Mouse (Mus musculus) ES-Bruce4 (cell line): ENCODE data around the gene Agtpbp1.

Source experiments
- CTCF ChIP-seq: IDR thresholded peaks from one replicate; pipeline ENCODE4 v1.8.1; 2011; ENCODE audit warnings: low read depth, low read length
- EP300 ChIP-seq: IDR thresholded peaks from 2 replicates; pipeline ENCODE4 v1.6.1; 2011; ENCODE audit warnings: low read depth, low read length; ENCODE audit not compliant: insufficient read depth
- POLR2A ChIP-seq: IDR thresholded peaks from one replicate; pipeline ENCODE4 v1.8.1; 2011; ENCODE audit warnings: low read length; ENCODE audit not compliant: insufficient read depth

- no peak for TF ChIP-seq CTCF
- TF ChIP-seq EP300, result no peak
- TF ChIP-seq POLR2A, result no peak
Observed at GRCm38 (mm10) chr13:59613868-59614267, 28.8 kb upstream of the Agtpbp1 start.
